Mouse (Mus musculus) megakaryocyte, embryonic 14.5 days (primary cell): ENCODE data around the gene Gusb.

Experiments used
- FLI1 ChIP-seq: IDR thresholded peaks from 2 replicates; pipeline ENCODE4 v1.6.1; 2012; ENCODE audit warnings: low read length, inconsistent platforms, mixed read lengths
- GATA1 ChIP-seq: IDR thresholded peaks from 3 replicates; pipeline ENCODE4 v1.6.1; 2012; ENCODE audit warnings: mixed read lengths, low read length, inconsistent platforms, borderline replicate concordance

GRCm38 (mm10) chr5:130001356-130001987 is 1.4 kb downstream of the Gusb start:
- TF ChIP-seq GATA1, result no peak
- no peak for TF ChIP-seq FLI1
